Mouse (Mus musculus): ENCODE results near the gene Tsen54. TPM values are rescaled to one million over a fixed set of nuclear protein-coding genes. Genes with fewer than 3 reads are reported as not detected.

Gene Tsen54
- polyA plus RNA-seq, 1 experiment from 2014 or later, result 4.8 TPM

GRCm38 (mm10) chr11:115830550-115831325 is 16.2 kb downstream of the Tsen54 start:
- Histone ChIP-seq H3K27ac (no peak overlapping the region), H3K4me3 (ENCODE audit: inconsistent target) (no peak overlapping the region)

GRCm38 (mm10) chr11:115831518-115831917 is 17.0 kb downstream of the Tsen54 start:
- no peak overlapping the region for H3K27ac ChIP-seq
- no peaks in the 10 kb centered on the region for H3K36me3 ChIP-seq (ENCODE audit: inconsistent target)
- H3K4me3 ChIP-seq (ENCODE audit: inconsistent target), result no peak overlapping the region
- no peaks in the 10 kb centered on the region for H3K79me2 ChIP-seq (ENCODE audit: inconsistent target)
- WGBS (ENCODE audit: missing documents), result 94% methylated on average over 3 of the region's 3 CpGs

More at GRCm38 (mm10) chr11:115830550-115831325, 16.2 kb downstream of the Tsen54 start:
- Histone ChIP-seq H3K79me2 (ENCODE audit: inconsistent target) (no peaks in the 10 kb centered on the region), H3K36me3 (ENCODE audit: inconsistent target) (no peaks in the 10 kb centered on the region)
- WGBS (ENCODE audit: missing documents), result 95% methylated on average over 25 of the region's 25 CpGs

GRCm38 (mm10) chr11:115832064-115832463 is 17.5 kb downstream of the Tsen54 start:
- Histone ChIP-seq H3K4me3 (ENCODE audit: inconsistent target) (no peak overlapping the region), H3K27ac (no peak overlapping the region), H3K36me3 (ENCODE audit: inconsistent target) (no peaks in the 10 kb centered on the region), H3K79me2 (ENCODE audit: inconsistent target) (no peaks in the 10 kb centered on the region)
- 92% methylated on average over 6 of the region's 6 CpGs for WGBS (ENCODE audit: missing documents)

GRCm38 (mm10) chr11:115832523-115832922 is 18.0 kb downstream of the Tsen54 start:
- 87% methylated on average over 8 of the region's 8 CpGs for WGBS (ENCODE audit: missing documents)
- Histone ChIP-seq H3K79me2 (ENCODE audit: inconsistent target) (no peaks in the 10 kb centered on the region), H3K27ac (no peak overlapping the region), H3K36me3 (ENCODE audit: inconsistent target) (no peaks in the 10 kb centered on the region), H3K4me3 (ENCODE audit: inconsistent target) (no peak overlapping the region)

- WGBS (ENCODE audit: missing documents), result 81% methylated on average over 8 of the region's 8 CpGs
- Histone ChIP-seq H3K4me3 (ENCODE audit: inconsistent target) (no peak overlapping the region), H3K27ac (no peak overlapping the region), H3K36me3 (ENCODE audit: inconsistent target) (no peaks in the 10 kb centered on the region), H3K79me2 (ENCODE audit: inconsistent target) (no peaks in the 10 kb centered on the region)
These were observed 18.5 kb downstream of the Tsen54 start for GRCm38 (mm10) chr11:115833021-115833513.

- Histone ChIP-seq H3K36me3 (ENCODE audit: inconsistent target) (no peaks in the 10 kb centered on the region), H3K79me2 (ENCODE audit: inconsistent target) (no peaks in the 10 kb centered on the region), H3K27ac (no peak overlapping the region), H3K4me3 (ENCODE audit: inconsistent target) (no peak overlapping the region)
- 86% methylated on average over 5 of the region's 6 CpGs for WGBS (ENCODE audit: missing documents)
These were observed 19.5 kb downstream of the Tsen54 start for GRCm38 (mm10) chr11:115834033-115834432.

- no peaks in the 10 kb centered on the region for H3K36me3 ChIP-seq (ENCODE audit: inconsistent target)
- H3K27ac ChIP-seq, result no peak overlapping the region
- no peaks in the 10 kb centered on the region for H3K79me2 ChIP-seq (ENCODE audit: inconsistent target)
- 92% methylated on average over 11 of the region's 11 CpGs for WGBS (ENCODE audit: missing documents)
- no peak overlapping the region for H3K4me3 ChIP-seq (ENCODE audit: inconsistent target)
These were observed 22.3 kb downstream of the Tsen54 start for GRCm38 (mm10) chr11:115836656-115837395.

GRCm38 (mm10) chr11:115837606-115838345 is 23.3 kb downstream of the Tsen54 start:
- Histone ChIP-seq H3K79me2 (ENCODE audit: inconsistent target) (no peaks in the 10 kb centered on the region), H3K27ac (no peak overlapping the region), H3K36me3 (ENCODE audit: inconsistent target) (no peaks in the 10 kb centered on the region), H3K4me3 (ENCODE audit: inconsistent target) (no peak overlapping the region)
- 93% methylated on average over 21 of the region's 22 CpGs for WGBS (ENCODE audit: missing documents)

- Histone ChIP-seq H3K27ac (no peak overlapping the region), H3K79me2 (ENCODE audit: inconsistent target) (no peaks in the 10 kb centered on the region), H3K36me3 (ENCODE audit: inconsistent target) (no peaks in the 10 kb centered on the region), H3K4me3 (ENCODE audit: inconsistent target) (no peak overlapping the region)
- 71% methylated on average over 4 of the region's 4 CpGs for WGBS (ENCODE audit: missing documents)
These were observed 24.4 kb downstream of the Tsen54 start for GRCm38 (mm10) chr11:115838895-115839311.

GRCm38 (mm10) chr11:115839732-115840131 is 25.2 kb downstream of the Tsen54 start:
- H3K27ac ChIP-seq, result no peak overlapping the region
- no peak overlapping the region for H3K4me3 ChIP-seq (ENCODE audit: inconsistent target)
- no peaks in the 10 kb centered on the region for H3K79me2 ChIP-seq (ENCODE audit: inconsistent target)
- 72% methylated on average over 3 of the region's 3 CpGs for WGBS (ENCODE audit: missing documents)
- H3K36me3 ChIP-seq (ENCODE audit: inconsistent target), result no peaks in the 10 kb centered on the region; the same call in 1 of the 2 replicates

- H3K79me2 ChIP-seq (ENCODE audit: inconsistent target), result no peaks in the 10 kb centered on the region
- H3K36me3 ChIP-seq (ENCODE audit: inconsistent target), result peaks cover 4% of the 10 kb centered on the region; the same call in 1 of the 2 replicates
- H3K4me3 ChIP-seq (ENCODE audit: inconsistent target), result no peak overlapping the region
- WGBS (ENCODE audit: missing documents), result 92% methylated on average over 6 of the region's 6 CpGs
- H3K27ac ChIP-seq, result no peak overlapping the region
These were observed 26.5 kb downstream of the Tsen54 start for GRCm38 (mm10) chr11:115841044-115841443.

GRCm38 (mm10) chr11:115841961-115842550 is 27.5 kb downstream of the Tsen54 start:
- H3K4me3 ChIP-seq (ENCODE audit: inconsistent target), result no peak overlapping the region
- no peaks in the 10 kb centered on the region for H3K79me2 ChIP-seq (ENCODE audit: inconsistent target)
- H3K36me3 ChIP-seq (ENCODE audit: inconsistent target), result peaks cover 4% of the 10 kb centered on the region; the same call in 1 of the 2 replicates
- no peak overlapping the region for H3K27ac ChIP-seq
- WGBS (ENCODE audit: missing documents), result 96% methylated on average over 6 of the region's 6 CpGs

- no peak overlapping the region for H3K4me3 ChIP-seq (ENCODE audit: inconsistent target)
- H3K27ac ChIP-seq, result no peak overlapping the region
- WGBS (ENCODE audit: missing documents), result 97% methylated on average over 10 of the region's 14 CpGs
- no peaks in the 10 kb centered on the region for H3K79me2 ChIP-seq (ENCODE audit: inconsistent target)
- H3K36me3 ChIP-seq (ENCODE audit: inconsistent target), result peaks cover 4% of the 10 kb centered on the region; the same call in 1 of the 2 replicates
These were observed 28.8 kb downstream of the Tsen54 start for GRCm38 (mm10) chr11:115843141-115843890.

Measured in macrophage (primary cell).